Mouse (Mus musculus) left cerebral cortex, postnatal 4 days (tissue): ENCODE measurements around the gene Galnt14. TPM values are rescaled to one million over a fixed set of nuclear protein-coding genes. Genes with fewer than 3 reads are reported as not detected.

Experiments
- total RNA-seq, 2 experiments: library from RNA; stranded (reverse); gene quantifications; 2 replicates each; pipeline ENCODE4 v1.2.3; 2021

The Galnt14 gene
- total RNA-seq, 2 experiments from 2014 or later: 19.1 to 21.0 TPM

Other genes with a start within 250 kb of the Galnt14 start
- gene Ehd3, start 93.7 kb upstream of the Galnt14 start, total RNA-seq: 10 to 100 TPM; 39.1 to 40.8 TPM
- under 1 TPM; 0.38 to 0.58 TPM for gene Xdh, start 239.7 kb upstream of the Galnt14 start, total RNA-seq